Mouse (Mus musculus) limb, embryonic 12.5 days (tissue): ENCODE results near the gene Serpinb5. TPM values are rescaled to one million over a fixed set of nuclear protein-coding genes. Genes with fewer than 3 reads are reported as not detected.

Source experiments
- ATAC-seq: fragments of 200-750 bp; cut with Nextera tagmentation; 2 replicates; pipeline ENCODE4 v1.8.0; 2017; ENCODE audit warnings: low read depth, moderate TSS enrichment; ENCODE audit not compliant: insufficient number of reproducible peaks, insufficient read depth, low FRiP score, low TSS enrichment
- H3K27ac ChIP-seq: fragments of 300-500 bp; sonication (generic); 2 replicates; pipeline ENCODE4 v1.5.1; 2016; ENCODE audit warnings: mild to moderate bottlenecking, moderate library complexity
- H3K27me3 ChIP-seq: fragments of 300-500 bp; sonication (generic); 2 replicates; pipeline ENCODE4 v1.6.1; 2016; ENCODE audit warnings: mild to moderate bottlenecking, moderate library complexity
- H3K36me3 ChIP-seq: fragments of 300-500 bp; sonication (generic); 2 replicates; pipeline ENCODE4 v1.6.1; 2016; ENCODE audit warnings: mild to moderate bottlenecking, moderate library complexity
- H3K4me1 ChIP-seq: fragments of 300-500 bp; sonication (generic); replicated peaks from 2 replicates; pipeline ENCODE4 v1.6.1; 2016
- H3K4me2 ChIP-seq: fragments of 300-500 bp; sonication (generic); 2 replicates; pipeline ENCODE4 v1.6.1; 2016; ENCODE audit warnings: mild to moderate bottlenecking, moderate library complexity
- H3K4me3 ChIP-seq: fragments of 300-500 bp; sonication (generic); replicated peaks from 2 replicates; pipeline ENCODE4 v1.5.1; 2016; ENCODE audit warnings: mild to moderate bottlenecking
- H3K9ac ChIP-seq: fragments of 300-500 bp; sonication (generic); replicated peaks from 2 replicates; pipeline ENCODE4 v1.6.1; 2016; ENCODE audit warnings: mild to moderate bottlenecking, moderate library complexity
- H3K9me3 ChIP-seq: fragments of 300-500 bp; sonication (generic); 2 replicates; pipeline ENCODE4 v1.6.1; 2016; ENCODE audit warnings: mild to moderate bottlenecking, moderate library complexity
- WGBS: fragments of 180-500 bp; shearing (Covaris S2); methylation state at CpG from one replicate; pipeline ENCODE4 v1.1.7; 2016; 5-methylcytosine and 5-hydroxymethylcytosine counted together
- polyA plus RNA-seq: library from polyadenylated mRNA; unstranded; fragments of >200 nt; fragmentation: Nextera tagmentation; extraction: Ambion mirVana; gene quantifications from 2 replicates; pipeline ENCODE4 v1.2.1, GENCODE M21; 2016

Gene Serpinb5
- polyA plus RNA-seq, result 0.23 and 0.44 TPM in 2 replicates

- 58% methylated on average over 8 of the region's 8 CpGs for WGBS
- H3K36me3 ChIP-seq, result no peaks in the 10 kb centered on the region
- no peaks in the 10 kb centered on the region for H3K9me3 ChIP-seq
- H3K4me1 ChIP-seq, result no peaks in the 10 kb centered on the region
- no peak within 1 kb of the TSS for H3K4me2 ChIP-seq
- no peak for ATAC-seq
- no peak within 1 kb of the TSS for H3K27ac ChIP-seq
- H3K27me3 ChIP-seq, result no peaks in the 10 kb centered on the region
- no peak within 1 kb of the TSS for H3K9ac ChIP-seq
- H3K4me3 ChIP-seq, result no peak within 1 kb of the TSS
Measured at GRCm38 (mm10) chr1:106860847-106861246, at the start of gene Serpinb5. TSS of gene Serpinb5 (plus strand) at chr1:106861173.

GRCm38 (mm10) chr1:106814864-106815263 lies 46.1 kb upstream of the Serpinb5 start:
- no peak overlapping the region for H3K4me2 ChIP-seq
- ATAC-seq, result no peak
- WGBS, result 83% methylated on average over 5 of the region's 5 CpGs
- no peaks in the 10 kb centered on the region for H3K36me3 ChIP-seq
- H3K27me3 ChIP-seq, result no peaks in the 10 kb centered on the region
- no peak overlapping the region for H3K9ac ChIP-seq
- H3K4me1 ChIP-seq, result no peaks in the 10 kb centered on the region
- H3K9me3 ChIP-seq, result no peaks in the 10 kb centered on the region
- no peak overlapping the region for H3K4me3 ChIP-seq
- H3K27ac ChIP-seq, result no peak overlapping the region

- no peaks in the 10 kb centered on the region for H3K27me3 ChIP-seq
- no peak overlapping the region for H3K4me3 ChIP-seq
- no peaks in the 10 kb centered on the region for H3K4me1 ChIP-seq
- no peak overlapping the region for H3K4me2 ChIP-seq
- H3K9ac ChIP-seq, result no peak overlapping the region
- no peaks in the 10 kb centered on the region for H3K36me3 ChIP-seq
- H3K9me3 ChIP-seq, result no peaks in the 10 kb centered on the region
- WGBS, result 85% methylated on average over 6 of the region's 6 CpGs
- H3K27ac ChIP-seq, result no peak overlapping the region
- ATAC-seq, result no peak
Measured at GRCm38 (mm10) chr1:106815265-106815664, 45.7 kb upstream of the Serpinb5 start.

- H3K27ac ChIP-seq, result no peak overlapping the region
- no peak overlapping the region for H3K9ac ChIP-seq
- 88% methylated on average over 11 of the region's 11 CpGs for WGBS
- ATAC-seq, result no peak
- no peaks in the 10 kb centered on the region for H3K36me3 ChIP-seq
- H3K4me1 ChIP-seq, result no peaks in the 10 kb centered on the region
- no peaks in the 10 kb centered on the region for H3K27me3 ChIP-seq
- no peak overlapping the region for H3K4me3 ChIP-seq
- no peak overlapping the region for H3K4me2 ChIP-seq
- H3K9me3 ChIP-seq, result no peaks in the 10 kb centered on the region
Measured at GRCm38 (mm10) chr1:106816766-106817165, 44.2 kb upstream of the Serpinb5 start.

- no peak overlapping the region for H3K27ac ChIP-seq
- 26% methylated on average over 4 of the region's 4 CpGs for WGBS
- H3K9me3 ChIP-seq, result no peaks in the 10 kb centered on the region
- H3K4me3 ChIP-seq, result no peak overlapping the region
- no peak overlapping the region for H3K9ac ChIP-seq
- no peaks in the 10 kb centered on the region for H3K36me3 ChIP-seq
- H3K27me3 ChIP-seq, result no peaks in the 10 kb centered on the region
- ATAC-seq, result no peak
- no peak overlapping the region for H3K4me2 ChIP-seq
- H3K4me1 ChIP-seq, result no peaks in the 10 kb centered on the region
Measured at GRCm38 (mm10) chr1:106818323-106818722, 42.6 kb upstream of the Serpinb5 start.

- Histone ChIP-seq H3K4me2 (no peak overlapping the region), H3K9ac (no peak overlapping the region), H3K4me3 (no peak overlapping the region), H3K36me3 (no peaks in the 10 kb centered on the region), H3K9me3 (no peaks in the 10 kb centered on the region), H3K27ac (no peak overlapping the region), H3K27me3 (no peaks in the 10 kb centered on the region), H3K4me1 (no peaks in the 10 kb centered on the region)
- 81% methylated on average over 3 of the region's 3 CpGs for WGBS
- ATAC-seq, result no peak
Measured at GRCm38 (mm10) chr1:106822297-106822696, 38.7 kb upstream of the Serpinb5 start.

GRCm38 (mm10) chr1:106828784-106829183 lies 32.2 kb upstream of the Serpinb5 start:
- no peaks in the 10 kb centered on the region for H3K9me3 ChIP-seq
- H3K4me1 ChIP-seq, result no peaks in the 10 kb centered on the region
- H3K27ac ChIP-seq, result no peak overlapping the region
- H3K36me3 ChIP-seq, result no peaks in the 10 kb centered on the region
- H3K4me2 ChIP-seq, result no peak overlapping the region
- no peak overlapping the region for H3K9ac ChIP-seq
- WGBS, result 82% methylated on average over 4 of the region's 4 CpGs
- no peak overlapping the region for H3K4me3 ChIP-seq
- no peak for ATAC-seq
- no peaks in the 10 kb centered on the region for H3K27me3 ChIP-seq

- Histone ChIP-seq H3K9ac (no peak overlapping the region), H3K4me1 (no peaks in the 10 kb centered on the region), H3K4me3 (no peak overlapping the region), H3K4me2 (no peak overlapping the region), H3K36me3 (no peaks in the 10 kb centered on the region), H3K27me3 (no peaks in the 10 kb centered on the region), H3K9me3 (no peaks in the 10 kb centered on the region), H3K27ac (no peak overlapping the region)
- WGBS, result 78% methylated on average over 6 of the region's 6 CpGs
- no peak for ATAC-seq
Measured at GRCm38 (mm10) chr1:106865543-106865942, 4.6 kb downstream of the Serpinb5 start.

- Histone ChIP-seq H3K4me1 (no peaks in the 10 kb centered on the region), H3K4me3 (no peak overlapping the region), H3K36me3 (no peaks in the 10 kb centered on the region), H3K4me2 (no peak overlapping the region), H3K9ac (no peak overlapping the region), H3K9me3 (no peaks in the 10 kb centered on the region), H3K27ac (no peak overlapping the region), H3K27me3 (no peaks in the 10 kb centered on the region)
- 70% methylated on average over 5 of the region's 5 CpGs for WGBS
- ATAC-seq, result no peak
Measured at GRCm38 (mm10) chr1:106866029-106866428, 5.1 kb downstream of the Serpinb5 start.

GRCm38 (mm10) chr1:106866768-106867167 lies 5.8 kb downstream of the Serpinb5 start:
- H3K4me1 ChIP-seq, result no peaks in the 10 kb centered on the region
- H3K9me3 ChIP-seq, result no peaks in the 10 kb centered on the region
- no peak overlapping the region for H3K27ac ChIP-seq
- no peak overlapping the region for H3K4me3 ChIP-seq
- no peak for ATAC-seq
- 82% methylated on average over 6 of the region's 6 CpGs for WGBS
- no peak overlapping the region for H3K9ac ChIP-seq
- no peak overlapping the region for H3K4me2 ChIP-seq
- H3K36me3 ChIP-seq, result no peaks in the 10 kb centered on the region
- H3K27me3 ChIP-seq, result no peaks in the 10 kb centered on the region

- no peaks in the 10 kb centered on the region for H3K36me3 ChIP-seq
- no peaks in the 10 kb centered on the region for H3K27me3 ChIP-seq
- H3K9ac ChIP-seq, result no peak overlapping the region
- no peak for ATAC-seq
- no peak overlapping the region for H3K27ac ChIP-seq
- no peak overlapping the region for H3K4me2 ChIP-seq
- no peaks in the 10 kb centered on the region for H3K4me1 ChIP-seq
- H3K4me3 ChIP-seq, result no peak overlapping the region
- H3K9me3 ChIP-seq, result no peaks in the 10 kb centered on the region
Measured at GRCm38 (mm10) chr1:106869986-106870385, 9.0 kb downstream of the Serpinb5 start.

GRCm38 (mm10) chr1:106875193-106875886 lies 14.4 kb downstream of the Serpinb5 start:
- WGBS, result 82% methylated on average over 5 of the region's 5 CpGs
- no peaks in the 10 kb centered on the region for H3K27me3 ChIP-seq
- no peak for ATAC-seq
- no peak overlapping the region for H3K4me2 ChIP-seq
- H3K9me3 ChIP-seq, result no peaks in the 10 kb centered on the region
- no peaks in the 10 kb centered on the region for H3K36me3 ChIP-seq
- H3K4me3 ChIP-seq, result no peak overlapping the region
- no peaks in the 10 kb centered on the region for H3K4me1 ChIP-seq
- H3K27ac ChIP-seq, result no peak overlapping the region
- H3K9ac ChIP-seq, result no peak overlapping the region
